In genomic region chr6:42349426-42350020, GRCm38 (mm10) we compare ENCODE assay signal across 8 mouse cellular contexts. TPM values are rescaled to one million over a fixed set of nuclear protein-coding genes. Genes with fewer than 3 reads are reported as not detected.
A peak's percentile ranks its signal among the peaks of the same experiment; 100 is the strongest.
DNase-seq lines count a peak whose midpoint lies in the region; ATAC-seq and TF ChIP-seq lines count a peak whose summit lies in the region.

Zyx (plus strand) TSS chr6:42349630.

- WGBS in forebrain, embryonic 13.5 days = 0% methylated on average over 25 of the region's 36 CpGs
- under 1% methylated on average over 33 of the region's 36 CpGs for WGBS in large intestine, adult 2 months
- whole genome bisulfite sequencing in liver, postnatal 0 days (ENCODE audit: insufficient replicate concordance) = under 1% methylated on average over 26 of the region's 36 CpGs
- 0% methylated on average over 24 of the region's 36 CpGs for WGBS in neural tube, embryonic 14.5 days

- peaks cover 0 to 14% of the 10 kb centered on the region in 2 experiments; a peak in 2 of 4 replicates for H3K4me1 ChIP-seq in CH12.LX (ENCODE audit: control insufficient read depth in 1 of 2, insufficient read depth in 2 of 2)
- peaks cover 40% of the 10 kb centered on the region for H3K4me1 ChIP-seq in forebrain, embryonic 13.5 days
- peaks cover 31% of the 10 kb centered on the region for H3K4me1 ChIP-seq in liver, postnatal 0 days (ENCODE audit: insufficient read depth)
- H3K4me1 ChIP-seq in neural tube, embryonic 14.5 days (ENCODE audit: control insufficient read depth, insufficient read depth, low read length) = peaks cover 8% of the 10 kb centered on the region; the same call in 1 of the 2 replicates

- H3K79me2 ChIP-seq in CH12.LX (replicated peaks; ENCODE audit: control insufficient read depth, extremely low read depth, insufficient read depth, poor library complexity, severe bottlenecking) = no peaks in the 10 kb centered on the region

- no peaks in the 10 kb centered on the region for H3K27me3 ChIP-seq in CH12.LX (replicated peaks)
- H3K27me3 ChIP-seq in forebrain, embryonic 13.5 days = no peaks in the 10 kb centered on the region
- H3K27me3 ChIP-seq in liver, postnatal 0 days (ENCODE audit: insufficient read depth, low read length) = no peaks in the 10 kb centered on the region
- no peaks in the 10 kb centered on the region for H3K27me3 ChIP-seq in neural tube, embryonic 14.5 days (ENCODE audit: control insufficient read depth, insufficient read depth, low read length)

- no peak for TF ChIP-seq RAD21 in CH12.LX (IDR thresholded peaks at IDR 0.05; ENCODE audit: low read depth, low read length)

- no peak within 1 kb of the TSS for H3K27ac ChIP-seq in CH12.LX (ENCODE audit: insufficient read depth, low read depth)
- H3K27ac ChIP-seq in forebrain, embryonic 13.5 days = peak within 1 kb of the TSS; percentile 84
- H3K27ac ChIP-seq in liver, postnatal 0 days (ENCODE audit: low read depth) = peak within 1 kb of the TSS; percentile 96
- H3K27ac ChIP-seq in neural tube, embryonic 14.5 days (ENCODE audit: low read depth, low read length) = peak within 1 kb of the TSS; percentile 82

- H3K9ac ChIP-seq in CH12.LX (ENCODE audit: insufficient read depth, low read depth) = peak within 1 kb of the TSS; percentile 55
- peak within 1 kb of the TSS; percentile 78 for H3K9ac ChIP-seq in forebrain, embryonic 13.5 days
- H3K9ac ChIP-seq in liver, postnatal 0 days (replicated peaks) = peak within 1 kb of the TSS; percentile 92
- H3K9ac ChIP-seq in neural tube, embryonic 14.5 days (replicated peaks; ENCODE audit: low read depth, low read length) = peak within 1 kb of the TSS; percentile 84

- TF ChIP-seq EP300 in CH12.LX (IDR thresholded peaks at IDR 0.05; ENCODE audit: low read length) = no peak
- TF ChIP-seq EP300 in liver, postnatal 0 days (IDR thresholded peaks at IDR 0.05; ENCODE audit: low read depth) = no peak

- peak; percentile 62 for TF ChIP-seq POLR2A in CH12.LX (IDR thresholded peaks at IDR 0.05; ENCODE audit: low read depth, low read length)

- in situ Hi-C loops in CH12.LX (cut with MboI; ENCODE audit: low pct_ligation_motif_present, low pct_unique_long_range_greater_than_20kb, low sequenced_read_pairs) = loop anchor here (25.0 kb wide), 1 partner anchor 238 kb away; the partner anchor contains the start of gene Tcaf3

- DNase-seq in CH12.LX (ENCODE audit: extremely low read depth) = peak; percentile 74
- peak; percentile 44 for DNase-seq in c-Kit-positive CD71-positive TER-119-positive erythroid progenitor cells, embryonic 14.5 days (ENCODE audit: low spot score)
- DNase-seq in heart, postnatal 10 days = peak; percentile 95 to 97
- DNase-seq in large intestine, adult 2 months (ENCODE audit: low read depth, low spot score) = no peak
- DNase-seq in liver, postnatal 0 days = peak; percentile 94
- peak; percentile 96 for DNase-seq in testis, postnatal 10 days (ENCODE audit: low spot score)

- ATAC-seq in forebrain, embryonic 13.5 days = peak; percentile 91
- peak; percentile 91 for ATAC-seq in liver, postnatal 0 days
- peak; percentile 92 for ATAC-seq in neural tube, embryonic 14.5 days (ENCODE audit: low read depth)

- intact Hi-C loops in heart, postnatal 10 days (cut with DNase I) = loop anchor here (2.0 kb wide), 4 partner anchors 23 to 233 kb away; partner anchors contain the start of genes Casp2 and Epha1

- TF ChIP-seq CTCF in CH12.LX (conservative IDR thresholded peaks at IDR 0.05 in 1 of 2, IDR thresholded peaks at IDR 0.05 in 1 of 2; ENCODE audit: low read depth in 2 of 2, low read length in 2 of 2) = peak in 1 of 2 experiments; percentile 16; a peak in 1 of 4 replicates
- TF ChIP-seq CTCF in liver, postnatal 0 days (IDR thresholded peaks at IDR 0.05; ENCODE audit: low read depth) = peak; percentile 52

- H3K36me3 ChIP-seq in CH12.LX (replicated peaks in 1 of 2; ENCODE audit: control insufficient read depth in 1 of 2, insufficient read depth in 1 of 2, low read length in 1 of 2) = peaks cover 0 to 7% of the 10 kb centered on the region in 2 experiments
- H3K36me3 ChIP-seq in forebrain, embryonic 13.5 days (ENCODE audit: poor library complexity, severe bottlenecking) = peaks cover 22% of the 10 kb centered on the region; the same call in 1 of the 2 replicates
- peaks cover 8% of the 10 kb centered on the region; the same call in 1 of the 2 replicates for H3K36me3 ChIP-seq in liver, postnatal 0 days (replicated peaks; ENCODE audit: insufficient read depth, low read length)
- H3K36me3 ChIP-seq in neural tube, embryonic 14.5 days (ENCODE audit: control insufficient read depth, insufficient read depth, low read length) = no peaks in the 10 kb centered on the region

- peak within 1 kb of the TSS; percentile 94 for H3K4me2 ChIP-seq in CH12.LX (ENCODE audit: insufficient read depth, low read depth, poor library complexity, severe bottlenecking)
- H3K4me2 ChIP-seq in forebrain, embryonic 13.5 days = peak within 1 kb of the TSS; percentile 90
- H3K4me2 ChIP-seq in liver, postnatal 0 days (ENCODE audit: low read depth, low read length) = peak within 1 kb of the TSS; percentile 89
- peak within 1 kb of the TSS; percentile 94 for H3K4me2 ChIP-seq in neural tube, embryonic 14.5 days (ENCODE audit: low read depth, low read length)

- peak within 1 kb of the TSS; percentile 57 to 67 (median 65) for H3K4me3 ChIP-seq in CH12.LX (replicated peaks in 1 of 3; ENCODE audit: low read depth in 2 of 3, low read length in 2 of 3, poor library complexity in 1 of 3)
- peak within 1 kb of the TSS; percentile 77 for H3K4me3 ChIP-seq in forebrain, embryonic 13.5 days
- peak within 1 kb of the TSS; percentile 87 for H3K4me3 ChIP-seq in liver, postnatal 0 days (ENCODE audit: low read depth, low read length)
- H3K4me3 ChIP-seq in neural tube, embryonic 14.5 days (ENCODE audit: low read depth, low read length) = peak within 1 kb of the TSS; percentile 79

- no peaks in the 10 kb centered on the region for H3K9me3 ChIP-seq in CH12.LX (replicated peaks; ENCODE audit: low read length)
- H3K9me3 ChIP-seq in forebrain, embryonic 13.5 days (replicated peaks) = no peaks in the 10 kb centered on the region
- H3K9me3 ChIP-seq in liver, postnatal 0 days (ENCODE audit: low read length) = no peaks in the 10 kb centered on the region
- H3K9me3 ChIP-seq in neural tube, embryonic 14.5 days (ENCODE audit: control insufficient read depth, low read length) = no peaks in the 10 kb centered on the region

- dilution Hi-C loops in CH12.LX (cut with MboI; ENCODE audit: extremely low pct_ligation_motif_present, extremely low pct_unique_long_range_greater_than_20kb, low sequenced_read_pairs) = no loop called here

TF ChIP-seq in CH12.LX, 34 proteins besides CTCF, POLR2A, EP300 and RAD21 (continues in another document):
- TF ChIP-seq KAT2A (IDR thresholded peaks at IDR 0.05; ENCODE audit: insufficient replicate concordance, low read length) (no peak), ZC3H11A (IDR thresholded peaks at IDR 0.05; ENCODE audit: low read depth, low read length) (no peak), PAX5 (IDR thresholded peaks at IDR 0.05; ENCODE audit: low read length) (no peak), ETS1 (conservative IDR thresholded peaks at IDR 0.05; ENCODE audit: low read depth, low read length) (no peak), TCF12 (IDR thresholded peaks at IDR 0.05; ENCODE audit: low read depth, low read length) (no peak), CHD2 (IDR thresholded peaks at IDR 0.05; ENCODE audit: low read length) (no peak; the same call in 1 of the 2 replicates), USF1 (IDR thresholded peaks at IDR 0.05; ENCODE audit: low read depth, low read length) (0 out of 2 replicates have a peak, but pooled peaks have one; percentile 5), ZKSCAN1 (IDR thresholded peaks at IDR 0.05; ENCODE audit: borderline replicate concordance, low read depth, low read length) (no peak), UBTF (IDR thresholded peaks at IDR 0.05; ENCODE audit: low read depth, low read length) (no peak), CHD1 (IDR thresholded peaks at IDR 0.05; ENCODE audit: low read depth, low read length) (no peak), RCOR1 (conservative IDR thresholded peaks at IDR 0.05; ENCODE audit: low read depth, low read length) (no peak), IRF4 (IDR thresholded peaks at IDR 0.05; ENCODE audit: low read depth, low read length) (no peak), BHLHE40 (IDR thresholded peaks at IDR 0.05; ENCODE audit: low read depth, low read length) (no peak), JUN (IDR thresholded peaks at IDR 0.05; ENCODE audit: insufficient read depth, low read depth, low read length) (no peak), MAX (IDR thresholded peaks at IDR 0.05; ENCODE audit: low read length) (peak; percentile 54; the same call in 1 of the 2 replicates), SIN3A (IDR thresholded peaks at IDR 0.05; ENCODE audit: low read length) (no peak), MXI1 (IDR thresholded peaks at IDR 0.05; ENCODE audit: low read depth, low read length) (peak; percentile 71; the same call in 1 of the 2 replicates), JUND (conservative IDR thresholded peaks at IDR 0.05; ENCODE audit: low read depth, low read length) (no peak; the same call in 1 of the 2 replicates), ZMIZ1 (IDR thresholded peaks at IDR 0.05; ENCODE audit: low read depth, low read length) (no peak), NELFE (IDR thresholded peaks at IDR 0.05; ENCODE audit: low read depth, low read length) (peak; percentile 9; the same call in 1 of the 2 replicates), MYC (IDR thresholded peaks at IDR 0.05; ENCODE audit: low read depth, low read length) (no peak), NRF1 (IDR thresholded peaks at IDR 0.05; ENCODE audit: low read depth, low read length) (no peak), HCFC1 (IDR thresholded peaks at IDR 0.05; ENCODE audit: low read depth, low read length) (no peak; the same call in 1 of the 2 replicates), USF2 (conservative IDR thresholded peaks at IDR 0.05; ENCODE audit: low read depth, low read length) (no peak), MAFK (IDR thresholded peaks at IDR 0.05; ENCODE audit: insufficient replicate concordance, low read length) (no peak), E2F4 (IDR thresholded peaks at IDR 0.05; ENCODE audit: insufficient replicate concordance, low read depth, low read length) (no peak), ZNF384 (IDR thresholded peaks at IDR 0.05; ENCODE audit: low read depth, low read length) (no peak)

RNA-seq across cellular contexts. Expression of gene Zyx, which starts in this region (rescaled TPM):
- total RNA-seq in CH12.LX (2012; rRNA removed) (1.8 and 2.2 TPM in 2 replicates), CH12.LX (2014; rRNA removed) (0.86 and 1.1 TPM in 2 replicates)
- polyA plus RNA-seq in CH12.LX (2012; ENCODE audit: insufficient read length, low read depth) = 8.0 and 11.4 TPM in 2 replicates
- 39.8 and 41.1 TPM in 2 replicates for polyA plus RNA-seq in forebrain, embryonic 13.5 days (2015; fragmentation: Nextera tagmentation; extraction: Ambion mirVana)
- total RNA-seq in heart, postnatal 10 days (2021) = 100 to 1,000 TPM; 104 to 121 TPM
- 109 and 128 TPM in 2 replicates for polyA plus RNA-seq in large intestine, adult 2 months (2012; rRNA removed)
- 55.3 and 57.8 TPM in 2 replicates for polyA plus RNA-seq in liver, postnatal 0 days (2015; fragmentation: Nextera tagmentation; extraction: Ambion mirVana)
- 52.7 and 62.4 TPM in 2 replicates for polyA plus RNA-seq in neural tube, embryonic 14.5 days (2014; fragmentation: Nextera tagmentation; extraction: Ambion mirVana)

Comparison
In these comparisons a context has a peak if more than half of its experiments do, and no peak if none do; other contexts are left out.
1. RNA of gene Zyx (total RNA-seq): 104 to 121 TPM in heart, postnatal 10 days; 0.86 to 2.2 TPM in CH12.LX; every median in the first group is over 10 times any median in the second.
2. Peak in every context shown above with its lines, with median percentiles within 50 percentile points of each other: H3K4me2 ChIP-seq, H3K4me3 ChIP-seq, H3K9ac ChIP-seq and ATAC-seq.